Mouse (Mus musculus) liver, postnatal 0 days (tissue): ENCODE measurements at regions not wholly inside any gene's neighbourhood (a gene's known extent, or its start where the extent isn't known, plus 50 kb on each side); places are given as distances from the start of the nearest gene placed in this dataset.

Experiments
- ATAC-seq: fragments of 200-750 bp; cut with Nextera tagmentation; 2 replicates; pipeline ENCODE4 v1.8.0; 2017; ENCODE audit warnings: mild to moderate bottlenecking, moderate library complexity
- DNase-seq: peaks from one replicate; pipeline ENCODE4 v3.0.0-alpha.2; 2016
- H3K27ac ChIP-seq: fragments of 300-500 bp; sonication (generic); 2 replicates; pipeline ENCODE4 v1.5.1; 2014; ENCODE audit warnings: antibody characterized with exemption, moderate library complexity, mild to moderate bottlenecking, low read depth
- H3K27me3 ChIP-seq: fragments of 300-500 bp; sonication (generic); 2 replicates; pipeline ENCODE4 v1.6.1; 2014; ENCODE audit warnings: low read length, control low read depth, mixed read lengths; ENCODE audit not compliant: insufficient read depth
- H3K36me3 ChIP-seq: fragments of 300-500 bp; sonication (generic); replicated peaks from 2 replicates; pipeline ENCODE4 v1.6.1; 2014; ENCODE audit warnings: mild to moderate bottlenecking, control low read depth, low read length, moderate library complexity, mixed read lengths; ENCODE audit not compliant: insufficient read depth
- H3K4me1 ChIP-seq: fragments of 300-500 bp; sonication (generic); 2 replicates; pipeline ENCODE4 v1.6.1; 2014; ENCODE audit warnings: antibody characterized with exemption, mild to moderate bottlenecking, control low read depth; ENCODE audit not compliant: insufficient read depth
- H3K4me2 ChIP-seq: fragments of 300-500 bp; sonication (generic); 2 replicates; pipeline ENCODE4 v1.6.1; 2014; ENCODE audit warnings: low read depth, mild to moderate bottlenecking, low read length, moderate library complexity, mixed read lengths
- H3K4me3 ChIP-seq: fragments of 300-500 bp; sonication (generic); 2 replicates; pipeline ENCODE4 v1.5.1; 2014; ENCODE audit warnings: low read depth, low read length
- H3K9ac ChIP-seq: fragments of 300-500 bp; sonication (generic); replicated peaks from 2 replicates; pipeline ENCODE4 v1.6.1; 2014; ENCODE audit warnings: mild to moderate bottlenecking, moderate library complexity
- H3K9me3 ChIP-seq: fragments of 300-500 bp; sonication (generic); 2 replicates; pipeline ENCODE4 v1.6.1; 2016; ENCODE audit warnings: mild to moderate bottlenecking, control low read depth, low read length, mixed read lengths
- CTCF ChIP-seq: sonication (generic); IDR thresholded peaks from 2 replicates; pipeline ENCODE4 v1.5.1; 2016; ENCODE audit warnings: antibody characterized with exemption, low read depth
- EP300 ChIP-seq: IDR thresholded peaks from 2 replicates; pipeline ENCODE4 v1.6.1; 2016; ENCODE audit warnings: antibody characterized with exemption, low read depth, mild to moderate bottlenecking
- WGBS: fragments of 180-500 bp; shearing (Covaris S2); extraction: QIAGEN DNeasy Blood & Tissue Kit; methylation state at CpG from one replicate; pipeline ENCODE4 v1.1.7; 2014; ENCODE audit not compliant: insufficient replicate concordance; 5-methylcytosine and 5-hydroxymethylcytosine counted together

DNA sequence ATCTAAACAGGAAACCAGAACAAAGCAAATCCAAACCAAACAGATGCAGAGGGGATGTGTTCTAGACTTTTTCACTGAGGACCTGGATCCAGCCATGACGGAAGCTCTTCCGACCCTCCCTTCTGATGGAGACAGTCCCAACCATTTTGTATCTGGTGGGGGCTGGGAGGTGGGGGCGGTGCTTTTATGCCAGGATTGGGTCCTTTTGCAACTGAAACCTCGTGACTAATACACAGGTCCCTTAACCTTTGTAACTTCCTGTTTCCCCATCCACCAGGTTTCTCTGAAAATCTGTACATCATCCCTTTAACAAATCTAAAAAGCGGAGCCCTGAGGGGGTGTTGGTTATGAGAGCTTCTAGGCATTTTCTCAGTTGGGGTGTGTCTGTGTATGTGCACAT, 130.9 kb downstream of the 2410131K14Rik start:
- Histone ChIP-seq H3K9me3 (no peaks in the 10 kb centered on the region), H3K4me2 (peak overlapping the region; percentile 36), H3K36me3 (no peaks in the 10 kb centered on the region), H3K27ac (peak overlapping the region; percentile 69), H3K9ac (no peak overlapping the region), H3K4me1 (peaks cover 38% of the 10 kb centered on the region), H3K4me3 (no peak overlapping the region), H3K27me3 (0 out of 2 replicates have a peak, but pooled peaks cover 3% of the 10 kb centered on the region)
- ATAC-seq, result peak; percentile 63
- TF ChIP-seq EP300, result no peak
- TF ChIP-seq CTCF, result no peak
- peak; percentile 40 for DNase-seq
- 36% methylated on average over 5 of the region's 5 CpGs for WGBS

DNA sequence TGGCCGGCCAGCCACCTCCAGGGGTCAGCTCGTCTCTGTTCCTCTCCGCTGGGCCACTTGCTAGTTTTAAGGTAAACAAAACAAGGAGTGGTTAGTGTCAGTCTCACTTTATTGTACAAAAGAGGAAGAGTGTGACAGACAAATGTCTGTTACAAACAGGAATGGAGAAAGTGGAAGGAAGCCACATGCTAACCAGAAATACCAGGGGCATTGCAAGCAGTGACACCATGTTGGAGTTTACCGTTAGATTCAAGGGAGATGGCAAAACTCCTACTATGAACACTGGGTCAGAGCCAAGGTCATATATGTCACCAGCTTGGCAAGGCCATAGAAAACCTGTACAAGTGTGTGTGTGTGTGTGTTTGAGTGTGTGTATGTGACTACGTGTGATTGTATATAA, 131.5 kb downstream of the 2410131K14Rik start:
- WGBS, result 33% methylated on average over 5 of the region's 5 CpGs
- ATAC-seq, result peak; percentile 14; the same call in 1 of the 2 replicates
- TF ChIP-seq EP300 (no peak), CTCF (no peak)
- DNase-seq, result no peak
- H3K27ac ChIP-seq, result peak overlapping the region; percentile 69
- 0 out of 2 replicates have a peak, but pooled peaks cover 4% of the 10 kb centered on the region for H3K27me3 ChIP-seq
- no peaks in the 10 kb centered on the region for H3K9me3 ChIP-seq
- peak overlapping the region; percentile 36 for H3K4me2 ChIP-seq
- H3K4me1 ChIP-seq, result peaks cover 44% of the 10 kb centered on the region
- no peak overlapping the region for H3K9ac ChIP-seq
- no peak overlapping the region for H3K4me3 ChIP-seq
- H3K36me3 ChIP-seq, result no peaks in the 10 kb centered on the region

DNA sequence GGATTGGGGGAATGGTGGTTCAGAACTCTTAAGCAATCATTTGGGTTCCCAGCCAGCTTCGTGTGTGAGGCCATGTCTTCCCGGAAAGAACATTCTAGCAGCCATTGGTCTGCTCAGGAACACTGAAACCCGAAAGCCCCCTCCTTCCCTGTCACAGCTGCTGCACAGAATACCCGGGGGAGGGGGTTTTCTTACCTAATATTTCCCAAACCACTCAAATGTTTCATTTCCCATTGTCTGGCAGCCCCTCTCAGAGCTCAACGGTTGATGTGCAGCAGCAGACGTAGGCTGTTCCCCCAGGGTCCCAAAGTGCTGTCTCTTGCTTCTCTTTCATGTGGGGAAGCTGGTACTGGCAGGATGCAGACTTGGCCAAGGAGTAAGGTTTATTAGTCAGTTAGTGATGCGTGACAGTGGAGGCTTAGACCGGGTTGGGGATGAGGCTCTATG, 132.4 kb downstream of the 2410131K14Rik start:
- TF ChIP-seq EP300 (no peak), CTCF (no peak)
- H3K27ac ChIP-seq, result peak overlapping the region; percentile 69; the same call in 1 of the 2 replicates
- ATAC-seq, result no peak
- WGBS, result 47% methylated on average over 8 of the region's 8 CpGs
- H3K27me3 ChIP-seq, result peaks cover 6% of the 10 kb centered on the region; the same call in 1 of the 2 replicates
- no peak for DNase-seq
- H3K36me3 ChIP-seq, result no peaks in the 10 kb centered on the region
- no peak overlapping the region for H3K4me3 ChIP-seq
- H3K9ac ChIP-seq, result no peak overlapping the region
- no peaks in the 10 kb centered on the region for H3K9me3 ChIP-seq
- H3K4me2 ChIP-seq, result no peak overlapping the region
- H3K4me1 ChIP-seq, result peaks cover 44% of the 10 kb centered on the region

DNA sequence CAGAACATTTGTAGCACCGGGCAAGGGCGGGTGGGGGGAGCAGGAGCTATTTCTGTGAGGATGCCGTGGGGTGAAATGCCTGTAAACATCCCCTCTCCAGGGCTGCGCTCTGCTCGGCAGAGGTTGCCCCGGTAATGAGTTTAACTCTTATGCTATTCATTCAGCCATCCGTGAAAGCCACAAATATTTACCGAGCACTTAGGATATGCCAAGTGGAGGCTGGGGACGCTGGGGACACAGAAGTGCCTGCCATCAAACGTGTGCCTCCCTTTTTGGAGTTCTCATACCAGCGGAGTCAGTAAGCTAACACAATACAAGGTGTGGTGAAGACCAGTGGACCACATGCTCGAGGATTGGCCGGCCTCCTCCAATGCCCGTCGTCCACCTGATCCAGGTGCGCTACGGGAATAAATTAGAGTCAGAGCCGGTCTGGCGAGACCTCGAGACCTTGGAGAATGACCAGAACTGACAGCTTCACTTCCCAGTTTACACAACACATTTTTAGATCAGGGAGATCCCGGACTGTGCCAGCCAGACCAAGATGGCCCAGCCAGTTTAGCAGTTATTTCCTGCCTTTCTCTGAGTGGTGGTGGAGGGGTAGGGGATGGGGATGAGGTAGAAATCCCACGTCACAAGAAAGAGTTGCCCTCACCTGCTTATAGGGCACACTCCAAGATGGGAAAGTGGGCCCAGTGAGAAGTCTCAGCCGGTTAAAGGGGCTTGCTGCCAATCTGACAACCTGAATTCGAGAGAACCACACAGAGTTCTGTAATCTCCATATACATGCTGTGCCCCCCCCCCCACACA, 134.4 kb downstream of the 2410131K14Rik start:
- 0 out of 2 replicates have a peak overlapping the region, but pooled peaks have one; percentile 9 for H3K4me2 ChIP-seq
- 54% methylated on average over 24 of the region's 24 CpGs for WGBS
- H3K9ac ChIP-seq, result no peak overlapping the region
- ATAC-seq, result no peak
- DNase-seq, result no peak
- H3K4me1 ChIP-seq, result peaks cover 36% of the 10 kb centered on the region
- H3K36me3 ChIP-seq, result no peaks in the 10 kb centered on the region
- peaks cover 6% of the 10 kb centered on the region; the same call in 1 of the 2 replicates for H3K27me3 ChIP-seq
- H3K4me3 ChIP-seq, result no peak overlapping the region
- H3K27ac ChIP-seq, result no peak overlapping the region
- H3K9me3 ChIP-seq, result no peaks in the 10 kb centered on the region
- no peak for TF ChIP-seq EP300

DNA sequence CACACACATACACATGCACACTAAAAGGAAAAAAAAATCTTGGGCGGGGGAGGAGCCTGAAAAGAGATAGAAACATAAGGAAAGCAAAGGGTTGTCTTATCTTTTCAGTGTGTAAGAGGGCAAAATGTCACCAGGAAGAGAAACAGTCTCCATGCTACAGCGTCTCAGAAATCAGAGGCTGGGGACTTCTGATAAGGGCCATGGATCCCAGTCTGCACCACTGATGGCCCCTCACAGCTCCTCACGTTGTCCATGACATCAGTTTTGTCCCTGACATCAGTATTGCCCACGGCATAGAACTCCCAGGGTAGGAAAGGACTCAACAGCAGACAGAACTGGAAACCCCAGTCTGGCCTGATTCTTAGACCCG, 135.0 kb downstream of the 2410131K14Rik start:
- Histone ChIP-seq H3K9me3 (no peaks in the 10 kb centered on the region), H3K27me3 (peaks cover 6% of the 10 kb centered on the region; the same call in 1 of the 2 replicates), H3K4me2 (peak overlapping the region; percentile 92), H3K9ac (no peak overlapping the region), H3K4me3 (0 out of 2 replicates have a peak overlapping the region, but pooled peaks have one; percentile 57), H3K36me3 (no peaks in the 10 kb centered on the region), H3K27ac (no peak overlapping the region), H3K4me1 (peaks cover 34% of the 10 kb centered on the region)
- ATAC-seq (no peak), DNase-seq (no peak)
- WGBS, result 14% methylated on average over 5 of the region's 5 CpGs
- no peak for TF ChIP-seq CTCF
- TF ChIP-seq EP300, result no peak

DNA sequence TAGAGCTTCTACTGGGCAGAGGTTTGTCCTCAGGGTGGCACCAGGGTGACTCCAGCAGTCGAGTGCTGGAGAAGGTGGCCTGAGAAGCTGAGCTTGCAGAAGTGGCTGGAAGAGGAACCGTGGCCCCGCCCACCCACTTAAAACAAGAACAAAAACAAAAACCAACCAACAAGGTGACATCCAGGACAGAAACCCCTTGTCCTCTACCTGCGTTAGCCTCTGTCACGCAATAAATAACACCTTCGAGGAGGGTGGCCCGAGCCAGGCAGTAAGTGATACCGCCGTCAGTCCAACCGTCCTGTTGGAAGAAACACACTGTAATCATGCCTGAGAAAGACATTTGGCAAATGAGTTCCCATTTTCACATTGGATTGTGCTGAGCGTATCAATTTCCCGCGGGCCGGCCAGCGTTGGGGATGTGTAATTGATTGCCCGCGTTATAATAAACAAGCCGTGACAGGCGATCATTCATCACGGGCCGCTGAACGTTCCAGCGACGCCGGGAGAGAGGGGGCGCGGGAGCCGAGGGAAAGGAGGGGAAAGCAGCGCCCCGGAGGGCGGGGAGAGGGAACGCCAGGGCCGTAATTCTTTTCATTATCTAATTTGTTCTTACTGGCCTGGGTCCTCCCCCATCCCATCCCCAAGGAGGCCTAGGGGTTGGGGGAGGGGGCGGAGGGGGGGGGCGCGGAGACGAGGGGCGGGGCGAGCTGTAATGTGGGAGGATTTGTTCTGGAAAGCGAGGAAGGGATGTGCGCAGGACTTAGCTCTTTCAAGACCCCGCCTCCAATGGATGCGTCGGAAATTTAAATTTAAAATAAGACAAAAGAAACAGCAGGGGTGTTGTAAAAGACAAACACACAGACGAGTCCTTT, 135.6 kb downstream of the 2410131K14Rik start:
- peak overlapping the region; percentile 57 for H3K4me3 ChIP-seq
- ATAC-seq (peak; percentile 29; the same call in 1 of the 2 replicates), DNase-seq (peak; percentile 61)
- H3K9me3 ChIP-seq, result no peaks in the 10 kb centered on the region
- peaks cover 29% of the 10 kb centered on the region for H3K4me1 ChIP-seq
- 1% methylated on average over 40 of the region's 45 CpGs for WGBS
- peak overlapping the region; percentile 69 for H3K27ac ChIP-seq
- H3K4me2 ChIP-seq, result peak overlapping the region; percentile 92
- peaks cover 6% of the 10 kb centered on the region; the same call in 1 of the 2 replicates for H3K27me3 ChIP-seq
- H3K36me3 ChIP-seq, result no peaks in the 10 kb centered on the region
- peak overlapping the region; percentile 57 for H3K9ac ChIP-seq
- TF ChIP-seq EP300, result no peak
- TF ChIP-seq CTCF, result peak; percentile 34
